Mouse (Mus musculus): ENCODE data around the gene Tgfbr3. TPM values are rescaled to one million over a fixed set of nuclear protein-coding genes. Genes with fewer than 3 reads are reported as not detected.

Gene Tgfbr3
- polyA plus RNA-seq, 2 experiments = 20.7 to 29.0 TPM

DNA sequence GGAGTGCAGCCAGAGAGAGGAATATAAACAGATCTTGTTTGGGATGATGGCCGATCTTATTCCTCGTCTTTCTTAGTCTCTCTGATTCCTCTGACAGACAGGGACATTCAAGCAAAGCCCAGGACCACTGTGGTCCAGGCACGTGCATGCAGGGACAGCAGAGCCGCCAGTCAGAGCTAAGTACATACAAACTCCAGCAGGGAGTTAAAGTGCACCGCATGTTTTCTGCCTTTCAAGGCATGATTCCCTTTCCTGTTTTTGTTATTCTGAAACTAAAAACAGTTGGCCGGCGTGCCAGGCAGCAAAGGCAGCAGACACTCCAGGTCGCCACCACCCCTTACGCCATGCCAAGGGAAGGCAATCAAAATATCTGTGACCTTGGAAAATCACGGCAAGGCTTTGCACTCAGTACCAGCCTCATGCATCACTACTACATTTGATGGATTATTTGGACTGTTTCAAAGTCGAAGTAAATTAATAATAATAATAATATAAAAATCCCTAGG, 143.3 kb downstream of the Tgfbr3 start:
- H3K4me3 ChIP-seq (replicated peaks; ENCODE audit: low read length) = no peak overlapping the region
- no peak overlapping the region for H3K9ac ChIP-seq (ENCODE audit: low read depth, low read length, severe bottlenecking)
- DNase-seq (ENCODE audit: low spot score) (no peak), ATAC-seq (ENCODE audit: low FRiP score, low read depth) (no peak)
- peaks cover 13% of the 10 kb centered on the region for H3K36me3 ChIP-seq (ENCODE audit: control insufficient read depth, insufficient read depth, low read length)
- TF ChIP-seq POLR2A (IDR thresholded peaks at IDR 0.05; ENCODE audit: borderline replicate concordance, extremely low read depth, insufficient read depth, insufficient read length) = no peak
- WGBS = 66% methylated on average over 11 of the region's 11 CpGs
- peaks cover 22% of the 10 kb centered on the region for H3K4me1 ChIP-seq (ENCODE audit: control insufficient read depth, insufficient read depth, low read length)
- H3K4me2 ChIP-seq (replicated peaks; ENCODE audit: low read depth, low read length, severe bottlenecking) = no peak overlapping the region
- no peaks in the 10 kb centered on the region for H3K9me3 ChIP-seq (ENCODE audit: control insufficient read depth, low read length)
- no peak overlapping the region for H3K27ac ChIP-seq (replicated peaks; ENCODE audit: low read depth, low read length)
- no peaks in the 10 kb centered on the region for H3K27me3 ChIP-seq (ENCODE audit: control insufficient read depth, insufficient read depth, low read length)

DNA sequence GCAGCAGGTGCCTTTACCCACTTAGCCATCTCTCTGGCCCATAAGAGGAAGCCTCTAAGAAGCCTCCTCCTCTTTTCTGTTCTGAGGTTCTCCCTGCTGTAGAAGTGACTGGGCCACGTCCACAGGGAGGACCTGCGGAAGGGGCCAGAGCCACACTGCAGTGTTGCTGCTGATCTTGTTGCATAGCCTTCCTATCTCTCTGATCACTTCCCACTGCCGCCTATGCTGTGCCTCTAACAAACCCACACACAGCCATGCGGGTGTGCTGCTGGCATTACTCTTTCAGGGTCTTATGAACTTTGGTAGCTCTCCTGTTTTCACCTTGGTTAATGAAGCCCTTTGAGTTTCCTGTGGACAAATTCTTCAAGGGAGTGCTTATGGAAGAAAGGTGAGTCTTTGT, 144.3 kb downstream of the Tgfbr3 start:
- ATAC-seq (ENCODE audit: low FRiP score, low read depth) (no peak), DNase-seq (ENCODE audit: low spot score) (no peak)
- no peak for TF ChIP-seq POLR2A (IDR thresholded peaks at IDR 0.05; ENCODE audit: borderline replicate concordance, extremely low read depth, insufficient read depth, insufficient read length)
- Histone ChIP-seq H3K9ac (ENCODE audit: low read depth, low read length, severe bottlenecking) (no peak overlapping the region), H3K27ac (replicated peaks; ENCODE audit: low read depth, low read length) (no peak overlapping the region), H3K27me3 (ENCODE audit: control insufficient read depth, insufficient read depth, low read length) (no peaks in the 10 kb centered on the region), H3K4me3 (replicated peaks; ENCODE audit: low read length) (no peak overlapping the region), H3K4me1 (ENCODE audit: control insufficient read depth, insufficient read depth, low read length) (peaks cover 12% of the 10 kb centered on the region), H3K9me3 (ENCODE audit: control insufficient read depth, low read length) (no peaks in the 10 kb centered on the region), H3K36me3 (ENCODE audit: control insufficient read depth, insufficient read depth, low read length) (peaks cover 18% of the 10 kb centered on the region), H3K4me2 (replicated peaks; ENCODE audit: low read depth, low read length, severe bottlenecking) (no peak overlapping the region)
- WGBS = 84% methylated on average over 4 of the region's 4 CpGs

DNA sequence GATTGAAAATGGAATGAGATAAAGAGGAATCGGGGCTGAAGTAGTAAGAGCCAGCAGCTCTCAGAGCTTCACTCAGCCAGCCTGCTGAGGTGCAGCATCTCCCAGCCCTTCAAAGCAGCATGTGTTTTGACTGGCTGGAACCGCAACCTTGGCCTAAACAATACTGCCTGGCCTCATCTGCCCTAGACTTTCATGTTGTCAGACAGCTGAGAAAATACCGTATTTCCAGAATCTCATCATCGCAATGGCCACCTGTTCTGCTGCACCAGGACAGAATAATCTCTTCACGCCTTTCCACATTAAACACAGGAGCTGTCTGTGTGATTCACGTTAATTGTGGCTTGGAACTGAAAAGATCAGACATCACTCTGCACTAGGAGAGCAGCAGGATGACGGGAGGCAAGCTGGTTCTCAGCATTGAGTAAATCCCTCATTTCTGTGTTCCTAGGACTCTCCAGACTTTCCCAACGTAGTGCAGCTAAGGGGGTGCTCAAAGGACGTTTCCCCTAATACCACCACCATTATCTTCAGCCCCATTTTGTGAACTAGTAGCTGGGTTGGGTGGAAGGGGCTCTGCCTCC, 145.1 kb downstream of the Tgfbr3 start:
- H3K4me3 ChIP-seq (replicated peaks; ENCODE audit: low read length) = no peak overlapping the region
- H3K27ac ChIP-seq (replicated peaks; ENCODE audit: low read depth, low read length) = no peak overlapping the region
- no peak for ATAC-seq (ENCODE audit: low FRiP score, low read depth)
- no peaks in the 10 kb centered on the region for H3K9me3 ChIP-seq (ENCODE audit: control insufficient read depth, low read length)
- no peaks in the 10 kb centered on the region for H3K27me3 ChIP-seq (ENCODE audit: control insufficient read depth, insufficient read depth, low read length)
- no peak overlapping the region for H3K4me2 ChIP-seq (replicated peaks; ENCODE audit: low read depth, low read length, severe bottlenecking)
- DNase-seq (ENCODE audit: low spot score) = no peak
- no peak for TF ChIP-seq POLR2A (IDR thresholded peaks at IDR 0.05; ENCODE audit: borderline replicate concordance, extremely low read depth, insufficient read depth, insufficient read length)
- 64% methylated on average over 9 of the region's 9 CpGs for WGBS
- peaks cover 25% of the 10 kb centered on the region for H3K36me3 ChIP-seq (ENCODE audit: control insufficient read depth, insufficient read depth, low read length)
- H3K4me1 ChIP-seq (ENCODE audit: control insufficient read depth, insufficient read depth, low read length) = peaks cover 7% of the 10 kb centered on the region
- H3K9ac ChIP-seq (ENCODE audit: low read depth, low read length, severe bottlenecking) = no peak overlapping the region

DNA sequence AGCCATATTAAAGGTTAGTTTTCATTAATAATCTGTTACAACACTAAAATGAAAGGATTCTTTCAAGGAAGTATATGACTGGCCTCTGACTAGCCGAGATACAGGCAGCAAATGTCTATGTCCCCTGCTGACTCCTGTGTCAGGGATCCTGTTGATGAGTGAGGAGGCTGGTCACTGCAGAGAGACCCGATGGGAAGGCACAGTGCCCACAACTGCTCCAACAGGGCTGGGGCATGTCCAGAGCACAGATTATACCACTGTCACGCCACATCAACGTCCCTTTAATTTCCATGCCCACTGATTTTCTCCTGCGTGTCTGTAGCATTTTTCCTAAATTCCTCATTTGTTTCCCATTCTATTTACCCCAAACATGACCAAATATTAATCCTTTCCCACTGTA, 146.0 kb downstream of the Tgfbr3 start:
- no peak for TF ChIP-seq POLR2A (IDR thresholded peaks at IDR 0.05; ENCODE audit: borderline replicate concordance, extremely low read depth, insufficient read depth, insufficient read length)
- Histone ChIP-seq H3K4me3 (replicated peaks; ENCODE audit: low read length) (no peak overlapping the region), H3K27ac (replicated peaks; ENCODE audit: low read depth, low read length) (no peak overlapping the region), H3K9ac (ENCODE audit: low read depth, low read length, severe bottlenecking) (no peak overlapping the region), H3K4me1 (ENCODE audit: control insufficient read depth, insufficient read depth, low read length) (peaks cover 6% of the 10 kb centered on the region), H3K36me3 (ENCODE audit: control insufficient read depth, insufficient read depth, low read length) (peaks cover 34% of the 10 kb centered on the region), H3K4me2 (replicated peaks; ENCODE audit: low read depth, low read length, severe bottlenecking) (no peak overlapping the region), H3K27me3 (ENCODE audit: control insufficient read depth, insufficient read depth, low read length) (no peaks in the 10 kb centered on the region), H3K9me3 (ENCODE audit: control insufficient read depth, low read length) (no peaks in the 10 kb centered on the region)
- ATAC-seq (ENCODE audit: low FRiP score, low read depth) (peak; percentile 44; the same call in 1 of the 2 replicates), DNase-seq (ENCODE audit: low spot score) (no peak)
- WGBS = 68% methylated on average over 5 of the region's 5 CpGs

DNA sequence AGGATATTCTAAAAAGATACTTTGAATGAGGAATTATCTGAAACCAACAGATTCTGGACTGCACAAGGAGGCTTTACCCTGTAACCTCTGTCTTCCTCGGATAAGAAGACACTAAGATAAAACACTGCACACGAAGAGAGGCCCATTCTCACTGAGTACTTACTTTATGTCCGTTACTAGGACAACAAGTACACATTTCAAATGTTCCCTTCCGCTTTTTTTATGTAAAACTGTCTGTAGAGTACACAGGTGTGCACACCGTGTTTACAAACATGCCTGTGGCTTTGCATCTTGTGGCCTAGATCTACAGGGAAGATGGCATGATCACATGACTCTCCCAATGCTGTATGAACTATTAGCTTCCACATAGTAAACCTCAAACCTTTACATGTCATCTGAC, 146.6 kb downstream of the Tgfbr3 start:
- H3K4me1 ChIP-seq (ENCODE audit: control insufficient read depth, insufficient read depth, low read length) = no peaks in the 10 kb centered on the region; the same call in none of the 2 replicates
- H3K27me3 ChIP-seq (ENCODE audit: control insufficient read depth, insufficient read depth, low read length) = no peaks in the 10 kb centered on the region
- no peak overlapping the region for H3K27ac ChIP-seq (replicated peaks; ENCODE audit: low read depth, low read length)
- DNase-seq (ENCODE audit: low spot score) = no peak
- ATAC-seq (ENCODE audit: low FRiP score, low read depth) = no peak
- 88% methylated on average over 5 of the region's 5 CpGs for WGBS
- H3K36me3 ChIP-seq (ENCODE audit: control insufficient read depth, insufficient read depth, low read length) = peaks cover 36% of the 10 kb centered on the region
- H3K9ac ChIP-seq (ENCODE audit: low read depth, low read length, severe bottlenecking) = no peak overlapping the region
- H3K4me2 ChIP-seq (replicated peaks; ENCODE audit: low read depth, low read length, severe bottlenecking) = no peak overlapping the region
- H3K4me3 ChIP-seq (replicated peaks; ENCODE audit: low read length) = no peak overlapping the region
- no peak for TF ChIP-seq POLR2A (IDR thresholded peaks at IDR 0.05; ENCODE audit: borderline replicate concordance, extremely low read depth, insufficient read depth, insufficient read length)
- no peaks in the 10 kb centered on the region for H3K9me3 ChIP-seq (ENCODE audit: control insufficient read depth, low read length)
